Mouse (Mus musculus) kidney, postnatal 25 days (tissue): Measurements from ENCODE around the gene Cnnm3.
A peak's percentile ranks its signal among the peaks of the same experiment; 100 is the strongest.

Experiments
- DNase-seq, 2 experiments: peaks; one replicate each; pipeline ENCODE4 v3.0.0; 2021; ENCODE audit warnings: mixed read lengths in 2 of 2

Gene Cnnm3

GRCm38 (mm10) chr1:36558031-36558993 lies 46.6 kb downstream of the Cnnm3 start, which contains the start of gene Sema4c:
Gene Sema4c (minus strand): TSS chr1:36558349.
- peak; percentile 75 to 87 for DNase-seq

- DNase-seq: peak in 1 of 2 experiments; percentile 45
Observed at GRCm38 (mm10) chr1:36559256-36559655, 47.6 kb downstream of the Cnnm3 start.

GRCm38 (mm10) chr1:36559888-36560287 lies 48.2 kb downstream of the Cnnm3 start:
- DNase-seq: no peak

GRCm38 (mm10) chr1:36560903-36561302 lies 49.2 kb downstream of the Cnnm3 start:
- DNase-seq: peak; percentile 68 to 85

GRCm38 (mm10) chr1:36562388-36562787 lies 50.7 kb downstream of the Cnnm3 start:
- DNase-seq: no peak

- DNase-seq: no peak
Observed at GRCm38 (mm10) chr1:36563197-36563596, 51.5 kb downstream of the Cnnm3 start.

GRCm38 (mm10) chr1:36563632-36564031 lies 52.0 kb downstream of the Cnnm3 start:
- DNase-seq: no peak

GRCm38 (mm10) chr1:36564101-36564500 lies 52.4 kb downstream of the Cnnm3 start:
- DNase-seq: peak; percentile 49 to 76

- no peak for DNase-seq
Observed at GRCm38 (mm10) chr1:36566425-36566824, 54.8 kb downstream of the Cnnm3 start.

GRCm38 (mm10) chr1:36567818-36568603 lies 56.3 kb downstream of the Cnnm3 start:
- DNase-seq: no peak

GRCm38 (mm10) chr1:36568776-36569175 lies 57.1 kb downstream of the Cnnm3 start:
- DNase-seq: no peak

GRCm38 (mm10) chr1:36569694-36570276 lies 58.1 kb downstream of the Cnnm3 start:
- no peak for DNase-seq

GRCm38 (mm10) chr1:36570320-36570719 lies 58.7 kb downstream of the Cnnm3 start:
- DNase-seq: no peak

GRCm38 (mm10) chr1:36571627-36572026 lies 60.0 kb downstream of the Cnnm3 start:
- peak; percentile 83 to 92 for DNase-seq

GRCm38 (mm10) chr1:36572140-36572700 lies 60.6 kb downstream of the Cnnm3 start:
- DNase-seq: no peak

- no peak for DNase-seq
Observed at GRCm38 (mm10) chr1:36572709-36573108, 61.0 kb downstream of the Cnnm3 start.

GRCm38 (mm10) chr1:36573524-36573923 lies 61.9 kb downstream of the Cnnm3 start:
- no peak for DNase-seq

- DNase-seq: no peak
Observed at GRCm38 (mm10) chr1:36574196-36574955, 62.7 kb downstream of the Cnnm3 start.

- DNase-seq: no peak
Observed at GRCm38 (mm10) chr1:36575347-36575746, 63.7 kb downstream of the Cnnm3 start.

GRCm38 (mm10) chr1:36576991-36577675 lies 65.5 kb downstream of the Cnnm3 start:
- no peak for DNase-seq
